Mouse (Mus musculus) forebrain, embryonic 10.5 days (tissue): ENCODE data around the gene Dnm3. TPM values are rescaled to one million over a fixed set of nuclear protein-coding genes. Genes with fewer than 3 reads are reported as not detected.

Experiments used
- DNase-seq: peaks from one replicate; pipeline ENCODE4 v3.0.0-alpha.2; 2017; ENCODE audit warnings: low spot score; ENCODE audit errors: extremely low spot score
- H3K27ac ChIP-seq: fragments of 300-500 bp; sonication (generic); 2 replicates; pipeline ENCODE4 v1.5.1; 2016; ENCODE audit warnings: mild to moderate bottlenecking
- H3K27me3 ChIP-seq: fragments of 300-500 bp; sonication (generic); 2 replicates; pipeline ENCODE4 v1.6.1; 2016; ENCODE audit warnings: mild to moderate bottlenecking; ENCODE audit not compliant: poor library complexity, severe bottlenecking
- H3K36me3 ChIP-seq: fragments of 300-500 bp; sonication (generic); replicated peaks from 2 replicates; pipeline ENCODE4 v1.6.1; 2016; ENCODE audit warnings: mild to moderate bottlenecking, moderate library complexity
- H3K4me1 ChIP-seq: fragments of 300-500 bp; sonication (generic); 2 replicates; pipeline ENCODE4 v1.6.1; 2016
- H3K4me3 ChIP-seq: fragments of 300-500 bp; sonication (generic); 2 replicates; pipeline ENCODE4 v1.5.1; 2016; ENCODE audit warnings: mild to moderate bottlenecking, moderate library complexity
- H3K9me3 ChIP-seq: fragments of 300-500 bp; sonication (generic); 2 replicates; pipeline ENCODE4 v1.6.1; 2016; ENCODE audit warnings: mild to moderate bottlenecking, moderate library complexity
- WGBS: fragments of 180-500 bp; shearing (Covaris S2); methylation state at CpG from one replicate; pipeline ENCODE4 v1.1.7; 2016; 5-methylcytosine and 5-hydroxymethylcytosine counted together
- polyA plus RNA-seq: library from polyadenylated mRNA; unstranded; fragments of >200 nt; fragmentation: Nextera tagmentation; extraction: Ambion mirVana; gene quantifications from 2 replicates; pipeline ENCODE4 v1.2.1, GENCODE M21; 2016

Gene Dnm3
- polyA plus RNA-seq: 2.5 and 2.6 TPM in 2 replicates

DNA sequence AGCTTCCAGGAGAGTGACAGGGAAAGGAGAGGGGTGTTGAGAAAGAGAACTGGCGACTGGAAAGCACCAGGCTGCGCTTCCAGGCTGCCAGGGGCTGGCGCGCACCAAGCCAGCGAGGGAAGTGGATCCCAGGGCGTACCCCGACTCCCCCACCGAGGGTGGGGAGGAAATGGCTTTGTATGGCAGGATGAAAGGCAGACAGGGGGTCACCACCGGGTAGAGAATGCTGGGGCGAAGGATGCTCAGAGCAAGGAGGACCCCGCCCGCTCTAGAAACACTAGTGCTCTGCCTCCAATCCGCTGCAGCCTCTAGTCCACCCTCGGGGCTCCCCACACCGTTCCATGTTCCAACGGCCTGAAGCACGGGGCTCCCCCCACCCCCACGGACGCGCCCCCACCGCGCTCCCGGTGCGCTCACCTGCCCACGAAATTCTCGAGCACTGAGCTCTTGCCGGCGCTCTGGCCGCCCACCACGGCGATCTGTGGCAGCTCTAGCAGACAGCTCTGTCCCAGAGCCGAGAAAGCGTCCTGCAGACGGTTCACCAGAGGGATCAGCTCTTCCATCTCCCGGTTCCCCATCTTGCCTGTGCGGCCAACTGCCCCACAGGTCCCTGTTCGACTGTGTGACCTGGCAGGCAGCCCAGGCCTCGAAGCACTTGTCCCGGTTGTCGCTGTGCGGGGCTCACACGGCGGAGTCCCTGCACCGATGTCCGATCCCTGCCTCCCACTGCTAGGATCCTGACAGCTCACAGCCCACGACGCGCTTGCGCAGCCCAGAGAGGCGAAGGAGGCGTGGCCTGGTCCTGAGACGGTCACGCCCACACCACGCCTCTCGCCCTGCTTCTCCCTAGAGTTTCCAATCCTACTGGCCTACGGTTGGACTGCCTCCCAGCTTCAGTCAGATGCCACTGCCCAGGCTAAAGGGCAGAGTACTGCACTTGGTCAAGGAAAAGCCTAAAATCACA, at the start of gene Dnm3:
Dnm3 (minus strand) TSS at position 789 of the 964 bp plus-strand sequence.
- peaks cover 44% of the 10 kb centered on the region for H3K27me3 ChIP-seq
- H3K4me3 ChIP-seq: peak within 1 kb of the TSS; percentile 70
- no peaks in the 10 kb centered on the region for H3K36me3 ChIP-seq
- peak; percentile 87 for DNase-seq
- no peaks in the 10 kb centered on the region for H3K9me3 ChIP-seq
- WGBS: under 1% methylated on average over 56 of the region's 56 CpGs
- H3K4me1 ChIP-seq: peaks cover 22% of the 10 kb centered on the region
- H3K27ac ChIP-seq: no peak within 1 kb of the TSS

DNA sequence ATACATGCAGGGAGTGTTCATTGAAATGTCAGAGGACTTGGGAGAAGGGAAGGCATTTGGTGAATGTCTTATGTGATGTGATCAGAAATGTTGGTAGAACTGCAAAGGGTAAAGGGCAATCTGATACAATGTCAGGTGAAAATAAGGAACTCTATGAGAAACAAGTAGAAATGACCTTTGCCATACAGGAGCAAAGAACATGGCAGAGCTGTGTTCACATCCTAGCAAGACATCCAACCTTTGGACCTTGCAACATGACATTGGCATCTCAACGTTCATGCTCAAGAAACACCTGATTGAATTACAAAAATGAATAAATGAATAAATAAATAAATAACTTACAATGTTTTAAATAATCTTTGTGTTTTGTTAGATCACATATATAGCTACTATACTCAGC, 37.3 kb upstream of the Dnm3 start:
- 83% methylated on average over 1 of the region's 1 CpGs for WGBS
- Histone ChIP-seq H3K4me1 (no peaks in the 10 kb centered on the region), H3K9me3 (no peaks in the 10 kb centered on the region), H3K4me3 (no peak overlapping the region), H3K36me3 (no peaks in the 10 kb centered on the region), H3K27me3 (no peaks in the 10 kb centered on the region), H3K27ac (no peak overlapping the region)
- no peak for DNase-seq

DNA sequence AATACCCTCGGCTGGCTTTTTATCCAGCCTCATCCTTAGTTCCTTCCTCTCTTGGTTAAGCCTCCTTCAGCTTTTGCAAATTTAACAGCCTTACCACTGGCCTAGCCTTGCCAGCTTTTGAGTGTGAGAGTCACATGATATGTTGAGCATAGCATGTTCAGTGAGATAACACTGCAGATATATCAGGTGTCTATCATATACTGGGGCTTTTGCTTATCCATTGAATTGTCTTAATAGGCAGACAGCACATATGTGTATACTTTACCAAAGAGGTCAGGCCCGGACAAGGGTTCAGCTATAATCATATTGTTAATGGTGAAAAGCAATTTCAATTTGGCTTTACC, 32.2 kb upstream of the Dnm3 start:
- 92% methylated on average over 2 of the region's 2 CpGs for WGBS
- no peaks in the 10 kb centered on the region for H3K9me3 ChIP-seq
- H3K27ac ChIP-seq: no peak overlapping the region
- no peak for DNase-seq
- no peaks in the 10 kb centered on the region for H3K27me3 ChIP-seq
- no peak overlapping the region for H3K4me3 ChIP-seq
- H3K36me3 ChIP-seq: no peaks in the 10 kb centered on the region
- no peaks in the 10 kb centered on the region for H3K4me1 ChIP-seq

DNA sequence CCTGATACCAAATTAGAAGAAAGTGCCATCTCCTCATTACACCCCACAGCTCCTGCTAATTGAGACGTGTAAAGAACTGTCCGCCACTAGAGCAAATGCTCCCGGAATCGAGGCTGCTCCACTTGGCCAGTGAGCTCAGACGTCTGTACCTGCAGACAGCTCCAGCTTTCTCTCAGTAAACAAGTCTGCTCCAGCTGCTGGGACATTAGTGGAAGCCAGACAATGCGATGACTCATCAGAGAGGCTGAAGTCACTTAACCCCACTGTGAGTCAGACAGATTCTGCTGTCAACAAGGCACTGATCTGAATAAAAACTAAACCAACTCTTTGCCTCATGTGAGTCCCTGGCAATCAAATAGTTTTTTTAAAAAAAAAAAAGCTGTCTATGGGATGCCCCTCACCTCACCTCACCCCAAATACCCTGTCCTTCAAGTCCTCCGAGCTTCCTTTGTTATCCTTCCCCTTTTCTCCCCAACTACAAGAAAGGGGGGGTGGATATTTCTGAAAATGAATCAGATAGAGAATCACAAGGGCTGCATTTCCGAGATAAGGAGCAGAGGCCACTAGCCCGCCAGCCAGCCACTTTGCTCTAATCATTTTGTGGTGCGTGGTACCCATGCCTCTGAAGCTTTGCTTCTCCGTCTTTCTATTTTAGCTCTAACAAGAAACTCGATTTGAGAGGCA, 31.6 kb upstream of the Dnm3 start:
- WGBS: 71% methylated on average over 12 of the region's 12 CpGs
- Histone ChIP-seq H3K27ac (no peak overlapping the region), H3K4me1 (no peaks in the 10 kb centered on the region), H3K4me3 (no peak overlapping the region), H3K36me3 (no peaks in the 10 kb centered on the region), H3K9me3 (no peaks in the 10 kb centered on the region), H3K27me3 (no peaks in the 10 kb centered on the region)
- no peak for DNase-seq

DNA sequence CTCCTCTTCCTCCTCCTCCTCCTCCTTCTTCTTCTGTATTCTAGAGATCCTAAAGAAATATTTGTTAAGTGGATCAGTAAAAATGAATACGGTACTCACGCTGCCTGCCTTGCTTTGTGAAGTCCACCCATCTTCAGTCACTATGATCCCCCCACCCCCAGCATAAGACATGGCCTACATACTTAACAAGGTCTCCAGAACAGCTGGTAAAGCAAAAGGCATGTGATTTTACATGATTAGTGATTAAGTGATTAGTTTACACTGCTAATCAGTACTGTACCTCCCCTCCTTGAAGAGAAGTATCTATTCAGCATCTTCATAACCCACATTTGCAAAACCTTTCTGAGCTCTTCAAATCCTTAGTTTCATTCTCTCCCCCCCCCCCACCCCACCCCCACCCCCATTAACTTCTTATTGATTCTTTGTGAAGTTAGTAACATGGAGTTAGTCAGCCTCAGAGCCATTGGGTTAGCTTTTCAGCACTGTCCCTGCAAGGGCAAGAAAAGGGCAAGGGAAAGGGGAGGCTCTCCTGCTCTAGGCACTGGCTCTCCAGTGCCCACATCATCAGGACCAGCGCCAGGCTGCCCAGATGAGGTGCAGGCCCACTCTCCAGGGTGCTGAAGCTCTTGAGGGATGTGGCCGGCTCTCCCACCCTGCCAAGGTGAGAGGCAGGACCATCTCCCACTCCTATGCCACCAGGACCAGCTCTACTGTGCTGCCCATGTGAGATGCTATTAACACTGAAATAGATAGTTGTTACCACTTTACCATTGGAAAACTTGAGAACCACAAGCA, 30.6 kb upstream of the Dnm3 start:
- no peaks in the 10 kb centered on the region for H3K27me3 ChIP-seq
- DNase-seq: no peak
- no peaks in the 10 kb centered on the region for H3K4me1 ChIP-seq
- H3K9me3 ChIP-seq: no peaks in the 10 kb centered on the region
- 83% methylated on average over 4 of the region's 4 CpGs for WGBS
- H3K36me3 ChIP-seq: no peaks in the 10 kb centered on the region
- H3K4me3 ChIP-seq: no peak overlapping the region
- no peak overlapping the region for H3K27ac ChIP-seq

DNA sequence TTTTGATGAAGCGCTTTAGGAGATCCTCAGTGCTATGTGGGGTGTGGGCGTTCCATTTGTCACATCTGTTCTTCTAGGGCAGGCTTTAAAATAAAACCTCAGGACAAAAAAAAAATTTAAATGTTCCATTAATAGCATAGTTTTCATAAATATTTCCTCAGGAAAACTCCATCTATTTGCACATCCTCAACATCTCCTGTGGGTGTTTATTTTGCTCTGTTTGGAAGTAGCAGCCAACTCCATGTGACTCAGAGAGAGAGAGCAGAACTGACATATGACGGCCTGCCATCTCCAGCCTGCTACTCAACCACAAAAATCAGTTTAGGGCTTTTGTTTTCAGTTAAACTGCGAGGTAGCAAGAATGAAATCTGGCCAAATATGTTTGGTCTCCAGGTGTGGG, 28.7 kb upstream of the Dnm3 start:
- DNase-seq: no peak
- Histone ChIP-seq H3K27ac (no peak overlapping the region), H3K27me3 (no peaks in the 10 kb centered on the region), H3K4me1 (no peaks in the 10 kb centered on the region), H3K9me3 (no peaks in the 10 kb centered on the region), H3K36me3 (no peaks in the 10 kb centered on the region), H3K4me3 (no peak overlapping the region)
- WGBS: 88% methylated on average over 4 of the region's 4 CpGs

DNA sequence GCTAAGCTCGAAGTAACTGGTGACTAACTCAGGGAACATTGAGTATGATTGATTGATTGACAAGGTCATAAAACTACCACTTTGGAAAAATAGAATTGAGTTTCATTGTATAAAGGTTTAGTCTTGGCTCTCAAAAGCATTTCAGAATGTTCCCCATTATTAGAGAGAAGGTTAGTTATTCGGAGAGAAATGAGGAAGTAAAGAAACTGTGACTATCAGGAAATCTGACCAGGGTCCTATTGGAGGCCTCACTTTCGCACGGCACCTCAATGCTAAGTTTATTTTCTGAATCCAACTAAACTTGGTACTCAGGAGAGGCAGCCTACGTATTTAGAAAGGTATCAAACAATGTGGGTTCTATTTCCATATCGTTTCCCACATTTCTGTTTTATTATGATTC, 27.8 kb upstream of the Dnm3 start:
- H3K36me3 ChIP-seq: no peaks in the 10 kb centered on the region
- WGBS: 90% methylated on average over 6 of the region's 6 CpGs

DNA sequence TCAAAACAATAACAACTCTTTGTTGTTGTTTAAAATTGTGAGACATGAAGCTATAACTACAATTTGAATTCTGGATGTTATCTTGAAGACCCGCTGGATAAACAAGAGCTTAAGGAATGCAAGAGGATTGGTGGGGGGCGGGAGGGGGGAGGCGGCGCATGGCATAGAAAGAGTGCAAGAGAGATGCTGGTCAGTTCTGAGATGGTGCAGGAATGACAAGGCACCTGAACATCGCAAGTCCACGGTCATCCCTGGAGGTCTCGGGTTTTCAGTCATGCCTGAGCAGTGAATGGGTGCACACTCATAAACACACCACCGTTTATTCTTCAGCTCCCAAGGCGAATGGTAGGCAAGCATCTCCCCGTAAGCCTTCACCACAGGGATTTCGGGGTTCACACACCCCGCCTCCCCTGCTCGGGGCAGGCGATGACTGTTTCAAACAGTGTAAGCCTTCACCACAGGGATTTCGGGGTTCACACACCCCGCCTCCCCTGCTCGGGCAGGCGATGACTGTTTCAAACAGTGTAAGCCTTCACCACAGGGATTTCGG, 1.2 kb downstream of the Dnm3 start:
- peaks cover 22% of the 10 kb centered on the region for H3K4me1 ChIP-seq
- H3K36me3 ChIP-seq: no peaks in the 10 kb centered on the region
- peaks cover 44% of the 10 kb centered on the region for H3K27me3 ChIP-seq
- no peaks in the 10 kb centered on the region for H3K9me3 ChIP-seq
- no peak overlapping the region for H3K27ac ChIP-seq
- H3K4me3 ChIP-seq: peak overlapping the region; percentile 70
- under 1% methylated on average over 19 of the region's 19 CpGs for WGBS
- DNase-seq: no peak

More for the DNA sequence above, 27.8 kb upstream of the Dnm3 start:
- H3K4me1 ChIP-seq: no peaks in the 10 kb centered on the region
- no peak overlapping the region for H3K4me3 ChIP-seq
- H3K27me3 ChIP-seq: no peaks in the 10 kb centered on the region
- H3K9me3 ChIP-seq: no peaks in the 10 kb centered on the region
- H3K27ac ChIP-seq: no peak overlapping the region
- no peak for DNase-seq

DNA sequence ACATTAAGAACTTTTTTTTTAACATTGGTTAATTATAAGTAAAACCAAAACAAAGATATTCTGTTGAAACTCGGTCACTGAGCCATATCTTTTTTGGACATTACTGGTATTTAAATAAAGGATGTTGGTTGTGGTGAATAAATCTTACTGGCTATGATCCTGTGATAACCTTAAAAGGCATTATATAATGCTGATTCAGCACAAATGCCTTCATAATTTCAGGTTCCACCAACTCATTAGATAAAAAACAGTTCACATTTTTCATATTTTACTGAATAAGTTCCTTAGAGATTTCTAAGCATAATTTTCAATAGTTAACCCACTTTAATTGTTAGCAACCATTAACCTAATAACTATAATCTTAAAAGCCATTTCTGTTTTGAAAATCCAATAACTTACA, 4.9 kb downstream of the Dnm3 start:
- no peak overlapping the region for H3K4me3 ChIP-seq
- 89% methylated on average over 1 of the region's 1 CpGs for WGBS

DNA sequence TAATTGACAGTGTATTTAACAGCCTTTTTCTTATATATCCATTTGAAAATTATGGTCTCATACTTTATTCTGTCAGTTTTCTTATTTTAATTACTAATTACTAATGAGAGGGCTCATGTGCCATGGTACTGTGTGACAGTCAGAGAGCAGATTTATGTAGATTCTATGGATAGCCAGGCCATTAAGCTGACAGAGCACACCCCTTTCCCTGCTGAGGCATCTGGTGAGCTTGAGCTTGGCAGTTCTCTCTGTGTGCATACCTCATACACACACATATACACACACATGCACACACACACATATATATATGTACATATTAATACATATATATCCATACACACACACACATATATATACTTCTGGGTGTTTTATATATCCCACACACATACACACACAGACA, 6.7 kb downstream of the Dnm3 start:
- no peak for DNase-seq
- Histone ChIP-seq H3K9me3 (no peaks in the 10 kb centered on the region), H3K4me1 (0 out of 2 replicates have a peak, but pooled peaks cover under 1% of the 10 kb centered on the region), H3K4me3 (no peak overlapping the region), H3K27me3 (peaks cover 20% of the 10 kb centered on the region), H3K27ac (no peak overlapping the region), H3K36me3 (no peaks in the 10 kb centered on the region)

More for the DNA sequence above, 4.9 kb downstream of the Dnm3 start:
- Histone ChIP-seq H3K36me3 (no peaks in the 10 kb centered on the region), H3K9me3 (no peaks in the 10 kb centered on the region), H3K27ac (no peak overlapping the region), H3K4me1 (peaks cover 19% of the 10 kb centered on the region), H3K27me3 (peaks cover 36% of the 10 kb centered on the region)
- no peak for DNase-seq

DNA sequence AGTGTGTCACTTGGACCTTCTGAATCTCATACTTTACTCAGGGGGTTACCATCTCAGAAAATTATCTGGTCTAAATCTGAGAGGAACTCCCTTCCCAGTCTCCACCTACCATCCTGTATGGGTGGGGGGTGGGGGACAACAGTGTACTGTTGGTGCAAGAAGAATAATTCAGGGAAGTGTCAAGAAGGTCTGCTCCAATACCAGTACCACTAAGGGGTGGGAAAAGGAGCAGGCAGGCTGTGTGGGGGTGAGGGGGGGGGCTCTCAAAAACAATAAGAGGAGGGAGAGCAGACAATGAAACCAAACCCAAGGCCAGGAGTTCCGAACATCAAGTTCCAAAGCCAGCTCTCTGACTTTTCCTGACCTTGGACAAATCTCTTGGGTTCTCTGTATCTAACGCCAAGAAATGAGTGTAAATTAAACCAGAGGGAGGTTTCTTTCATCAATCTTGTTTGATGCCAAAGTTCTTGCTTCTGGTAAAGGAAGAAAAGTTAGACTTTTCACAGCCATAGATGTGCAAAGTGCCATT, 8.0 kb downstream of the Dnm3 start:
- Histone ChIP-seq H3K36me3 (no peaks in the 10 kb centered on the region), H3K27ac (no peak overlapping the region), H3K9me3 (no peaks in the 10 kb centered on the region), H3K4me3 (no peak overlapping the region), H3K4me1 (no peaks in the 10 kb centered on the region), H3K27me3 (peaks cover 7% of the 10 kb centered on the region)
- 74% methylated on average over 2 of the region's 2 CpGs for WGBS
- DNase-seq: no peak

DNA sequence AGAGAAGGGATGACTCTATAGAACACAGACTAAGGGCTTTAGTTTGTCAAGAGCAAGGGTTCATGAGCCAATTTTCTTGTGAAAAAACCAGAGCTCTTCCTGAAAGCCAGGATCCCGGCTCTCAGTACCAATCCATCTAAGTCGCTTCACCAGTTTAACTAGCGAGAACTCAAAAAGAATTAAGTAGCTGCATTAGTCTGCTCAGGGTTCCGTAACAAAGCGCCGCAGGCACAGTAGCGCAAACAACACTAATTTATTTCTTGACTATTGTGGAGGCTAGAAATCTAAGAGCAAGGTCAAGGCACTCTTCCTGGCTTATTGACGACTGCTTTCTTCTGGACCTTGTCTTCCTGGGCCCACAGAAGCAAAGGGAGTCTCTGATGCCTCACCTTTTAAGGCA, 14.2 kb downstream of the Dnm3 start:
- Histone ChIP-seq H3K27me3 (no peaks in the 10 kb centered on the region), H3K36me3 (no peaks in the 10 kb centered on the region), H3K4me3 (no peak overlapping the region), H3K27ac (no peak overlapping the region), H3K4me1 (no peaks in the 10 kb centered on the region), H3K9me3 (no peaks in the 10 kb centered on the region)
- 91% methylated on average over 8 of the region's 8 CpGs for WGBS
- no peak for DNase-seq
